Mouse (Mus musculus) gastrocnemius, postnatal 25 days (tissue): ENCODE data around the gene Gm3424. TPM values are rescaled to one million over a fixed set of nuclear protein-coding genes. Genes with fewer than 3 reads are reported as not detected.
"Not testable (repeated sequence)": the region's sequence is repeated elsewhere in the genome, so short reads cannot be mapped to it uniquely, and the experiment has no call there.

ENCODE experiments used
- DNase-seq: peaks from one replicate; pipeline ENCODE4 v3.0.0; 2022
- long read RNA-seq, 2 experiments: library from polyadenylated mRNA; stranded (forward); transcript quantifications; one replicate each; pipeline ENCODE4 v2.0.0; 2021
- total RNA-seq, 2 experiments: library from RNA; stranded (reverse); gene quantifications; 1 replicate in 1 of 2; 2 replicates in 1 of 2; pipeline ENCODE4 v1.2.3; 2021

Gene Gm3424
- total RNA-seq, result not detected
- long read RNA-seq, experiment 1, result 0 reads
- long read RNA-seq, experiment 2, result 0 reads

- DNase-seq, result not testable (repeated sequence)
These were observed at the start of gene Gm3424 for GRCm38 (mm10) chr14:5830229-5830628. TSS of gene Gm3424 (minus strand) at chr14:5830329.

GRCm38 (mm10) chr14:5879791-5880190 lies 49.7 kb upstream of the Gm3424 start:
- not testable (repeated sequence) for DNase-seq

GRCm38 (mm10) chr14:5879136-5879535 lies 49.0 kb upstream of the Gm3424 start:
- DNase-seq, result not testable (repeated sequence)

GRCm38 (mm10) chr14:5855911-5856310 lies 25.8 kb upstream of the Gm3424 start:
- DNase-seq, result not testable (repeated sequence)

GRCm38 (mm10) chr14:5812699-5813356 lies 17.3 kb downstream of the Gm3424 start:
- not testable (repeated sequence) for DNase-seq

GRCm38 (mm10) chr14:5807882-5808281 lies 22.2 kb downstream of the Gm3424 start, which contains the start of gene Gm3383:
TSS of gene Gm3383 (minus strand) at chr14:5807982.
- DNase-seq, result not testable (repeated sequence)

Other genes with a start within 250 kb of the Gm3424 start
- not detected for gene Gm8265, start 197.3 kb downstream of the Gm3424 start, total RNA-seq
- gene Gm9603, start 142.9 kb downstream of the Gm3424 start, total RNA-seq, result not detected
- gene Gm3373, start 88.8 kb downstream of the Gm3424 start, total RNA-seq, result not detected
- under 1 TPM; 0.33 to 0.40 TPM for gene Gm3383, start 22.3 kb downstream of the Gm3424 start, total RNA-seq
- not detected for gene Gm8237, start 50.1 kb upstream of the Gm3424 start, total RNA-seq
- under 1 TPM in 1 of 2 experiments, not detected in 1; 0.15 TPM for gene Gm3248, start 131.4 kb upstream of the Gm3424 start, total RNA-seq
- gene Gm3453, start 148.8 kb upstream of the Gm3424 start, total RNA-seq, result not detected
- gene Gm6337, start 227.9 kb upstream of the Gm3424 start, total RNA-seq, result not detected